Mouse (Mus musculus): Measurements from ENCODE around the gene Babam2. TPM values are rescaled to one million over a fixed set of nuclear protein-coding genes. Genes with fewer than 3 reads are reported as not detected.
"Not testable (repeated sequence)": the region's sequence is repeated elsewhere in the genome, so short reads cannot be mapped to it uniquely, and the experiment has no call there.

Gene Babam2
- total and polyA plus RNA-seq, 2 experiments from 2014 or later: 39.1 to 51.3 TPM

DNA sequence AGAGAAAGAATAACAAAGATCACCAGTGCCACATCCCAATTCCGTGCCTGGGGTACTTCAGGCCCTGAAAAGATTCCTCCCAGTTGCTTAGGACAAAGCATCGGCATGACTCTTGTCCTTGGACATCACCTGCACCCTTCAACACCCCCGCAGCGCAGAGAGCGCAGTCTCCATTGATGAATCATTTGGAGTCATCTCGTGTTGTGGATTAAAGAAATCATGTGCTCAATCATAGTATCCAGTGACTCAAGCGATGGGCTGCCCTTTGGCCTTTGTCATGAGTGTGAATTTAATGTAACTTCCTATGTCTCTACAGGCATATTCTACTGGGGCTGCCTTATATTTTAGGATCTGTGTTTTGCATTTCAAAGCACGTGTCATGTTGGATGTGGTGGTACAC, 265.9 kb downstream of the Babam2 start:
- DNase-seq (ENCODE audit: low spot score) (no peak), ATAC-seq (ENCODE audit: insufficient read depth, low read depth) (no peak)
- Histone ChIP-seq H3K9ac (replicated peaks; ENCODE audit: low read depth, low read length) (no peak overlapping the region), H3K4me1 (ENCODE audit: control insufficient read depth, insufficient read depth) (no peaks in the 10 kb centered on the region; the same call in 1 of the 2 replicates), H3K4me3 (ENCODE audit: low read depth, low read length) (no peak overlapping the region), H3K9me3 (replicated peaks; ENCODE audit: control insufficient read depth, low read length) (no peaks in the 10 kb centered on the region), H3K27ac (ENCODE audit: low read depth) (no peak overlapping the region), H3K27me3 (ENCODE audit: control insufficient read depth, insufficient read depth, low read length) (no peaks in the 10 kb centered on the region), H3K4me2 (ENCODE audit: low read depth, low read length) (no peak overlapping the region), H3K36me3 (replicated peaks; ENCODE audit: control insufficient read depth, insufficient read depth, low read length) (no peaks in the 10 kb centered on the region)
- TF ChIP-seq EP300 (IDR thresholded peaks at IDR 0.05; ENCODE audit: low read depth) (no peak), CTCF (IDR thresholded peaks at IDR 0.05; ENCODE audit: low read depth) (no peak)
- 85% methylated on average over 8 of the region's 8 CpGs for WGBS

GRCm38 (mm10) chr5:31963851-31964250, 266.4 kb downstream of the Babam2 start:
- H3K4me3 ChIP-seq (ENCODE audit: low read depth, low read length): no peak overlapping the region
- no peak overlapping the region for H3K4me2 ChIP-seq (ENCODE audit: low read depth, low read length)
- H3K27ac ChIP-seq (ENCODE audit: low read depth): no peak overlapping the region
- TF ChIP-seq CTCF (IDR thresholded peaks at IDR 0.05; ENCODE audit: low read depth) (no peak), EP300 (IDR thresholded peaks at IDR 0.05; ENCODE audit: low read depth) (no peak)
- H3K4me1 ChIP-seq (ENCODE audit: control insufficient read depth, insufficient read depth): no peaks in the 10 kb centered on the region; the same call in 1 of the 2 replicates
- H3K36me3 ChIP-seq (replicated peaks; ENCODE audit: control insufficient read depth, insufficient read depth, low read length): no peaks in the 10 kb centered on the region
- no peak overlapping the region for H3K9ac ChIP-seq (replicated peaks; ENCODE audit: low read depth, low read length)
- ATAC-seq (ENCODE audit: insufficient read depth, low read depth) (no peak), DNase-seq (ENCODE audit: low spot score) (no peak)
- H3K27me3 ChIP-seq (ENCODE audit: control insufficient read depth, insufficient read depth, low read length): no peaks in the 10 kb centered on the region
- WGBS: 81% methylated on average over 2 of the region's 2 CpGs
- no peaks in the 10 kb centered on the region for H3K9me3 ChIP-seq (replicated peaks; ENCODE audit: control insufficient read depth, low read length)

DNA sequence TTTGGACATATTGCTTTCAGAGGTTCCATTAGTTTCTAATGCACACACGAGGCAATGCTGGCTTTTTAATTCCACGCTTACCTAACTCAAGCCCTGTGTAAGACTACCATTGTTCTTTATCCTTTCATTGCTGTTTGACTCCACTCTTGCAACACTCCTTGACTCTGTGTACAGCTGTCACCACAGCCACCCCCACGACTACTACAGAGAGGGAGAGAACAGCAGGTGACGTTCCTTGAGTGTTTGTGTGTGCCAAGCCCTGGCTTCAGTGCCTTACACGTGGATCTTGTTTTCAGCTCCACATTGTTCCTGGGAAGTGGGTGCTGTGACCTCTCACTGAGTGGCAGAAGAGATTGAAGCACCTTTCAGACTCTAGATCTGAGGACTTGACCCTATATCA, 269.3 kb downstream of the Babam2 start:
- Histone ChIP-seq H3K9ac (replicated peaks; ENCODE audit: low read depth, low read length) (no peak overlapping the region), H3K4me2 (ENCODE audit: low read depth, low read length) (no peak overlapping the region), H3K36me3 (replicated peaks; ENCODE audit: control insufficient read depth, insufficient read depth, low read length) (no peaks in the 10 kb centered on the region), H3K4me1 (ENCODE audit: control insufficient read depth, insufficient read depth) (no peaks in the 10 kb centered on the region; the same call in 1 of the 2 replicates), H3K9me3 (replicated peaks; ENCODE audit: control insufficient read depth, low read length) (no peaks in the 10 kb centered on the region), H3K4me3 (ENCODE audit: low read depth, low read length) (no peak overlapping the region), H3K27me3 (ENCODE audit: control insufficient read depth, insufficient read depth, low read length) (no peaks in the 10 kb centered on the region), H3K27ac (ENCODE audit: low read depth) (no peak overlapping the region)
- ATAC-seq (ENCODE audit: insufficient read depth, low read depth): no peak
- WGBS: 65% methylated on average over 5 of the region's 5 CpGs
- DNase-seq (ENCODE audit: low spot score): no peak
- TF ChIP-seq CTCF (IDR thresholded peaks at IDR 0.05; ENCODE audit: low read depth) (no peak), EP300 (IDR thresholded peaks at IDR 0.05; ENCODE audit: low read depth) (no peak)

- DNase-seq (ENCODE audit: low spot score) (no peak), ATAC-seq (ENCODE audit: insufficient read depth, low read depth) (no peak)
- Histone ChIP-seq H3K9ac (replicated peaks; ENCODE audit: low read depth, low read length) (no peak overlapping the region), H3K27ac (ENCODE audit: low read depth) (no peak overlapping the region), H3K36me3 (replicated peaks; ENCODE audit: control insufficient read depth, insufficient read depth, low read length) (no peaks in the 10 kb centered on the region), H3K27me3 (ENCODE audit: control insufficient read depth, insufficient read depth, low read length) (no peaks in the 10 kb centered on the region), H3K9me3 (replicated peaks; ENCODE audit: control insufficient read depth, low read length) (no peaks in the 10 kb centered on the region), H3K4me1 (ENCODE audit: control insufficient read depth, insufficient read depth) (no peaks in the 10 kb centered on the region; the same call in 1 of the 2 replicates), H3K4me3 (ENCODE audit: low read depth, low read length) (no peak overlapping the region), H3K4me2 (ENCODE audit: low read depth, low read length) (no peak overlapping the region)
- 82% methylated on average over 4 of the region's 4 CpGs for WGBS
- TF ChIP-seq EP300 (IDR thresholded peaks at IDR 0.05; ENCODE audit: low read depth) (no peak), CTCF (IDR thresholded peaks at IDR 0.05; ENCODE audit: low read depth) (no peak)
Observed at GRCm38 (mm10) chr5:31967526-31967925, 270.0 kb downstream of the Babam2 start.

DNA sequence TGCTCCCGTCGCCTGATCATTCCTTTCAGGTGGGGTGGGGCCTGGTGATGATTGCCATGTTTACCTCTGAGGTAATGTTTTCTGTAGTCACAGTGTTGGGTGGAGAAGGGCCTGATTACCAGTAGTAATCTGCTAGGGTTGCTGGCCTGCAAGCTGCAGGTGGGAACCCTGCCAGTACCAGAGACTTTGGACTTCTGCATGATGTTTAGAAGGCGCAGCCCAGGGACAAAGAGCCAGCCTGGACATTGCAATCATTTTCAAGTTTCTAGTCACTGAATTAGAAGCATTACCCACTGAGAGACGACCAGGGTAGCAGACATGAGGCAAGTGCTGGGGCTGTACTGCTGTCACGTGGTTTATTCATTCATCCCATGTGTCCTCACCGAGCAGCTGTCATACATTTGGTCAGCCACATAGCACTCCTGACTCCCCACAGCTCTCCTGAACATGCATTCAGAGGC, 270.6 kb downstream of the Babam2 start:
- no peak for TF ChIP-seq EP300 (IDR thresholded peaks at IDR 0.05; ENCODE audit: low read depth)
- no peak for TF ChIP-seq CTCF (IDR thresholded peaks at IDR 0.05; ENCODE audit: low read depth)
- ATAC-seq (ENCODE audit: insufficient read depth, low read depth) (0 out of 2 replicates have a peak, but pooled peaks have one; percentile 36), DNase-seq (ENCODE audit: low spot score) (no peak)
- H3K9ac ChIP-seq (replicated peaks; ENCODE audit: low read depth, low read length): no peak overlapping the region
- no peak overlapping the region for H3K4me2 ChIP-seq (ENCODE audit: low read depth, low read length)
- no peaks in the 10 kb centered on the region for H3K27me3 ChIP-seq (ENCODE audit: control insufficient read depth, insufficient read depth, low read length)
- WGBS: 54% methylated on average over 6 of the region's 6 CpGs
- H3K9me3 ChIP-seq (replicated peaks; ENCODE audit: control insufficient read depth, low read length): no peaks in the 10 kb centered on the region
- H3K4me3 ChIP-seq (ENCODE audit: low read depth, low read length): no peak overlapping the region
- no peaks in the 10 kb centered on the region for H3K36me3 ChIP-seq (replicated peaks; ENCODE audit: control insufficient read depth, insufficient read depth, low read length)
- no peak overlapping the region for H3K27ac ChIP-seq (ENCODE audit: low read depth)
- H3K4me1 ChIP-seq (ENCODE audit: control insufficient read depth, insufficient read depth): no peaks in the 10 kb centered on the region; the same call in 1 of the 2 replicates

GRCm38 (mm10) chr5:31972416-31972815, 274.9 kb downstream of the Babam2 start:
- not testable (repeated sequence) for H3K4me3 ChIP-seq (ENCODE audit: low read depth, low read length); H3K9me3 ChIP-seq (replicated peaks; ENCODE audit: control insufficient read depth, low read length); H3K27ac ChIP-seq (ENCODE audit: low read depth); H3K27me3 ChIP-seq (ENCODE audit: control insufficient read depth, insufficient read depth, low read length); DNase-seq (ENCODE audit: low spot score); H3K4me2 ChIP-seq (ENCODE audit: low read depth, low read length); H3K36me3 ChIP-seq (replicated peaks; ENCODE audit: control insufficient read depth, insufficient read depth, low read length); H3K4me1 ChIP-seq (ENCODE audit: control insufficient read depth, insufficient read depth); H3K9ac ChIP-seq (replicated peaks; ENCODE audit: low read depth, low read length); ATAC-seq (ENCODE audit: insufficient read depth, low read depth)
- WGBS: 82% methylated on average over 1 of the region's 1 CpGs
